Mouse (Mus musculus) limb, embryonic 12.5 days (tissue): ENCODE measurements around the gene Blmh. TPM values are rescaled to one million over a fixed set of nuclear protein-coding genes. Genes with fewer than 3 reads are reported as not detected.

ENCODE experiments used
- ATAC-seq: fragments of 200-750 bp; cut with Nextera tagmentation; 2 replicates; pipeline ENCODE4 v1.8.0; 2017; ENCODE audit warnings: low read depth, moderate TSS enrichment; ENCODE audit not compliant: insufficient number of reproducible peaks, insufficient read depth, low FRiP score, low TSS enrichment
- H3K27ac ChIP-seq: fragments of 300-500 bp; sonication (generic); 2 replicates; pipeline ENCODE4 v1.5.1; 2016; ENCODE audit warnings: mild to moderate bottlenecking, moderate library complexity
- H3K27me3 ChIP-seq: fragments of 300-500 bp; sonication (generic); 2 replicates; pipeline ENCODE4 v1.6.1; 2016; ENCODE audit warnings: mild to moderate bottlenecking, moderate library complexity
- H3K36me3 ChIP-seq: fragments of 300-500 bp; sonication (generic); 2 replicates; pipeline ENCODE4 v1.6.1; 2016; ENCODE audit warnings: mild to moderate bottlenecking, moderate library complexity
- H3K4me1 ChIP-seq: fragments of 300-500 bp; sonication (generic); replicated peaks from 2 replicates; pipeline ENCODE4 v1.6.1; 2016
- H3K4me2 ChIP-seq: fragments of 300-500 bp; sonication (generic); 2 replicates; pipeline ENCODE4 v1.6.1; 2016; ENCODE audit warnings: mild to moderate bottlenecking, moderate library complexity
- H3K4me3 ChIP-seq: fragments of 300-500 bp; sonication (generic); replicated peaks from 2 replicates; pipeline ENCODE4 v1.5.1; 2016; ENCODE audit warnings: mild to moderate bottlenecking
- H3K9ac ChIP-seq: fragments of 300-500 bp; sonication (generic); replicated peaks from 2 replicates; pipeline ENCODE4 v1.6.1; 2016; ENCODE audit warnings: mild to moderate bottlenecking, moderate library complexity
- H3K9me3 ChIP-seq: fragments of 300-500 bp; sonication (generic); 2 replicates; pipeline ENCODE4 v1.6.1; 2016; ENCODE audit warnings: mild to moderate bottlenecking, moderate library complexity
- WGBS: fragments of 180-500 bp; shearing (Covaris S2); methylation state at CpG from one replicate; pipeline ENCODE4 v1.1.7; 2016; 5-methylcytosine and 5-hydroxymethylcytosine counted together
- polyA plus RNA-seq: library from polyadenylated mRNA; unstranded; fragments of >200 nt; fragmentation: Nextera tagmentation; extraction: Ambion mirVana; gene quantifications from 2 replicates; pipeline ENCODE4 v1.2.1, GENCODE M21; 2016

Blmh gene
- polyA plus RNA-seq, 1 experiment from 2014 or later, result 212 TPM

GRCm38 (mm10) chr11:76998705-76999226 is 74.2 kb downstream of the Blmh start:
- H3K9me3 ChIP-seq, result no peaks in the 10 kb centered on the region
- H3K4me2 ChIP-seq, result peak overlapping the region; percentile 90
- ATAC-seq, result no peak
- peaks cover 20% of the 10 kb centered on the region for H3K4me1 ChIP-seq
- peaks cover 74% of the 10 kb centered on the region for H3K27me3 ChIP-seq
- no peak overlapping the region for H3K27ac ChIP-seq
- no peaks in the 10 kb centered on the region for H3K36me3 ChIP-seq
- peak overlapping the region; percentile 49 for H3K4me3 ChIP-seq
- 9% methylated on average over 24 of the region's 24 CpGs for WGBS
- 0 out of 2 replicates have a peak overlapping the region, but pooled peaks have one; percentile 42 for H3K9ac ChIP-seq

- Histone ChIP-seq H3K27me3 (peaks cover 70% of the 10 kb centered on the region), H3K9ac (no peak overlapping the region), H3K9me3 (no peaks in the 10 kb centered on the region), H3K4me1 (peaks cover 20% of the 10 kb centered on the region), H3K36me3 (no peaks in the 10 kb centered on the region), H3K27ac (no peak overlapping the region), H3K4me3 (no peak overlapping the region), H3K4me2 (no peak overlapping the region)
- 74% methylated on average over 5 of the region's 5 CpGs for WGBS
- no peak for ATAC-seq
These were observed 76.1 kb downstream of the Blmh start for GRCm38 (mm10) chr11:77000741-77001140.

GRCm38 (mm10) chr11:77002361-77002760 is 77.8 kb downstream of the Blmh start:
- H3K9me3 ChIP-seq, result no peaks in the 10 kb centered on the region
- H3K27me3 ChIP-seq, result peaks cover 53% of the 10 kb centered on the region
- no peak for ATAC-seq
- H3K27ac ChIP-seq, result no peak overlapping the region
- peaks cover 31% of the 10 kb centered on the region for H3K4me1 ChIP-seq
- H3K36me3 ChIP-seq, result no peaks in the 10 kb centered on the region
- no peak overlapping the region for H3K9ac ChIP-seq
- no peak overlapping the region for H3K4me3 ChIP-seq
- 74% methylated on average over 1 of the region's 1 CpGs for WGBS
- no peak overlapping the region for H3K4me2 ChIP-seq

- Histone ChIP-seq H3K27ac (no peak overlapping the region), H3K4me2 (no peak overlapping the region), H3K9ac (no peak overlapping the region), H3K36me3 (no peaks in the 10 kb centered on the region), H3K4me3 (no peak overlapping the region), H3K27me3 (peaks cover 19% of the 10 kb centered on the region), H3K9me3 (no peaks in the 10 kb centered on the region), H3K4me1 (peaks cover 11% of the 10 kb centered on the region)
- no peak for ATAC-seq
- WGBS, result 42% methylated on average over 4 of the region's 4 CpGs
These were observed 81.3 kb downstream of the Blmh start for GRCm38 (mm10) chr11:77005881-77006280.

GRCm38 (mm10) chr11:77006616-77007015 is 82.0 kb downstream of the Blmh start:
- WGBS, result 25% methylated on average over 6 of the region's 6 CpGs
- Histone ChIP-seq H3K4me2 (no peak overlapping the region), H3K27me3 (peaks cover 14% of the 10 kb centered on the region), H3K36me3 (no peaks in the 10 kb centered on the region), H3K27ac (no peak overlapping the region), H3K4me1 (peaks cover 11% of the 10 kb centered on the region), H3K4me3 (no peak overlapping the region), H3K9me3 (no peaks in the 10 kb centered on the region), H3K9ac (no peak overlapping the region)
- no peak for ATAC-seq

- H3K36me3 ChIP-seq, result no peaks in the 10 kb centered on the region
- WGBS, result 71% methylated on average over 16 of the region's 16 CpGs
- H3K27me3 ChIP-seq, result no peaks in the 10 kb centered on the region
- no peak overlapping the region for H3K27ac ChIP-seq
- no peak overlapping the region for H3K9ac ChIP-seq
- H3K4me1 ChIP-seq, result peaks cover 11% of the 10 kb centered on the region
- no peak overlapping the region for H3K4me3 ChIP-seq
- ATAC-seq, result no peak
- H3K9me3 ChIP-seq, result no peaks in the 10 kb centered on the region
- H3K4me2 ChIP-seq, result no peak overlapping the region
These were observed 84.7 kb downstream of the Blmh start for GRCm38 (mm10) chr11:77009069-77010025.

GRCm38 (mm10) chr11:77010762-77011475 is 86.3 kb downstream of the Blmh start:
- Histone ChIP-seq H3K36me3 (no peaks in the 10 kb centered on the region), H3K4me1 (peaks cover 11% of the 10 kb centered on the region), H3K9ac (no peak overlapping the region), H3K4me2 (no peak overlapping the region), H3K27ac (no peak overlapping the region), H3K27me3 (no peaks in the 10 kb centered on the region), H3K4me3 (no peak overlapping the region), H3K9me3 (no peaks in the 10 kb centered on the region)
- ATAC-seq, result no peak
- 74% methylated on average over 10 of the region's 10 CpGs for WGBS

GRCm38 (mm10) chr11:77018046-77018445 is 93.4 kb downstream of the Blmh start:
- 73% methylated on average over 11 of the region's 11 CpGs for WGBS

GRCm38 (mm10) chr11:77019539-77019938 is 94.9 kb downstream of the Blmh start:
- Histone ChIP-seq H3K9ac (no peak overlapping the region), H3K4me3 (no peak overlapping the region), H3K36me3 (no peaks in the 10 kb centered on the region), H3K27me3 (no peaks in the 10 kb centered on the region), H3K4me1 (no peaks in the 10 kb centered on the region), H3K9me3 (no peaks in the 10 kb centered on the region), H3K4me2 (no peak overlapping the region), H3K27ac (no peak overlapping the region)
- 75% methylated on average over 8 of the region's 8 CpGs for WGBS
- no peak for ATAC-seq

More at GRCm38 (mm10) chr11:77018046-77018445, 93.4 kb downstream of the Blmh start:
- no peaks in the 10 kb centered on the region for H3K9me3 ChIP-seq
- H3K4me1 ChIP-seq, result no peaks in the 10 kb centered on the region
- no peak for ATAC-seq
- no peak overlapping the region for H3K9ac ChIP-seq
- H3K4me3 ChIP-seq, result no peak overlapping the region
- no peak overlapping the region for H3K27ac ChIP-seq
- no peak overlapping the region for H3K4me2 ChIP-seq
- no peaks in the 10 kb centered on the region for H3K27me3 ChIP-seq
- H3K36me3 ChIP-seq, result no peaks in the 10 kb centered on the region

- ATAC-seq, result no peak
- Histone ChIP-seq H3K9me3 (no peaks in the 10 kb centered on the region), H3K4me1 (no peaks in the 10 kb centered on the region), H3K27me3 (no peaks in the 10 kb centered on the region), H3K4me2 (no peak overlapping the region), H3K4me3 (no peak overlapping the region), H3K36me3 (no peaks in the 10 kb centered on the region), H3K27ac (no peak overlapping the region), H3K9ac (no peak overlapping the region)
- 83% methylated on average over 9 of the region's 9 CpGs for WGBS
These were observed 97.3 kb downstream of the Blmh start for GRCm38 (mm10) chr11:77021749-77022396.

GRCm38 (mm10) chr11:77026559-77026958 is 102.0 kb downstream of the Blmh start:
- H3K36me3 ChIP-seq, result no peaks in the 10 kb centered on the region
- H3K4me1 ChIP-seq, result no peaks in the 10 kb centered on the region
- H3K9me3 ChIP-seq, result no peaks in the 10 kb centered on the region
- no peaks in the 10 kb centered on the region for H3K27me3 ChIP-seq
- ATAC-seq, result no peak
- H3K9ac ChIP-seq, result no peak overlapping the region
- 72% methylated on average over 3 of the region's 3 CpGs for WGBS
- no peak overlapping the region for H3K4me2 ChIP-seq
- H3K27ac ChIP-seq, result no peak overlapping the region
- no peak overlapping the region for H3K4me3 ChIP-seq
